Mouse (Mus musculus): ENCODE data around the gene Mageb3. TPM values are rescaled to one million over a fixed set of nuclear protein-coding genes. Genes with fewer than 3 reads are reported as not detected.

Gene Mageb3
- polyA plus RNA-seq (2012; rRNA removed; ENCODE audit: low replicate concordance): not detected in 2 replicates

GRCm38 (mm10) chr2:121955765-121956223 lies at the start of gene Mageb3, which contains the start of gene Ctdspl2:
Mageb3 (minus strand) TSS chr2:121956092.
Ctdspl2 (plus strand) TSS chr2:121956001.

Other genes starting within 250 kb of the Mageb3 start
- 0.50 and 0.57 TPM in 2 replicates for gene Frmd5, start 149.0 kb downstream of the Mageb3 start, polyA plus RNA-seq (2012; rRNA removed; ENCODE audit: low replicate concordance)
- gene Casc4, start 89.1 kb downstream of the Mageb3 start, polyA plus RNA-seq (2012; rRNA removed; ENCODE audit: low replicate concordance): 1.3 and 9.4 TPM in 2 replicates
- gene Ctdspl2, start 91 bp downstream of the Mageb3 start, polyA plus RNA-seq (2012; rRNA removed; ENCODE audit: low replicate concordance): 0.52 and 0.57 TPM in 2 replicates
- gene Eif3j1, start 72.5 kb upstream of the Mageb3 start, polyA plus RNA-seq (2012; rRNA removed; ENCODE audit: low replicate concordance): 2.8 and 3.4 TPM in 2 replicates
- 2.7 and 3.8 TPM in 2 replicates for gene Spg11, start 162.3 kb upstream of the Mageb3 start, polyA plus RNA-seq (2012; rRNA removed; ENCODE audit: low replicate concordance)
- 999 and 1,700 TPM in 2 replicates for gene B2m, start 191.6 kb upstream of the Mageb3 start, polyA plus RNA-seq (2012; rRNA removed; ENCODE audit: low replicate concordance)
- gene Trim69, start 204.6 kb upstream of the Mageb3 start, polyA plus RNA-seq (2012; rRNA removed; ENCODE audit: low replicate concordance): not detected in 2 replicates
- not detected in 2 replicates for gene Patl2, start 230.1 kb upstream of the Mageb3 start, polyA plus RNA-seq (2012; rRNA removed; ENCODE audit: low replicate concordance)
- not detected in 2 replicates for gene Terb2, start 230.2 kb upstream of the Mageb3 start, polyA plus RNA-seq (2012; rRNA removed; ENCODE audit: low replicate concordance)

Data from duodenum, adult 2 months (tissue).